Mouse (Mus musculus) G1E (cell line): ENCODE data around the gene Gbp7.

Experiments used
- CTCF ChIP-seq: IDR thresholded peaks from 2 replicates; pipeline ENCODE4 v1.5.1; 2012; ENCODE audit warnings: low read depth, low read length, inconsistent platforms, mixed read lengths
- GATA1 ChIP-seq: IDR thresholded peaks from 2 replicates; pipeline ENCODE4 v1.6.1; 2012; ENCODE audit warnings: borderline replicate concordance, low read length, inconsistent platforms, mixed read lengths
- GATA2 ChIP-seq: IDR thresholded peaks from 2 replicates; pipeline ENCODE4 v1.6.1; 2012; ENCODE audit warnings: low read depth, low read length, inconsistent platforms, borderline replicate concordance
- POLR2AphosphoS5 ChIP-seq: IDR thresholded peaks from 2 replicates; pipeline ENCODE4 v1.6.1; 2012; ENCODE audit warnings: low read depth, low read length, inconsistent platforms; ENCODE audit not compliant: insufficient replicate concordance
- TAL1 ChIP-seq: conservative IDR thresholded peaks from 2 replicates; pipeline ENCODE4 v1.6.1; 2012; ENCODE audit warnings: low read depth, low read length, inconsistent platforms, mixed read lengths

- TF ChIP-seq CTCF (no peak), GATA1 (no peak), TAL1 (no peak), GATA2 (no peak), POLR2AphosphoS5 (no peak)
Observed at GRCm38 (mm10) chr3:142570738-142571137, 40.6 kb downstream of the Gbp7 start.
